Mouse (Mus musculus) midbrain, embryonic 14.5 days (tissue): ENCODE data around the gene B3gnt2. TPM values are rescaled to one million over a fixed set of nuclear protein-coding genes. Genes with fewer than 3 reads are reported as not detected.

Experiments
- ATAC-seq: fragments of 200-750 bp; cut with Nextera tagmentation; 2 replicates; pipeline ENCODE4 v1.8.0; 2017; ENCODE audit warnings: moderate number of reproducible peaks, moderate library complexity; ENCODE audit not compliant: low FRiP score, low TSS enrichment
- DNase-seq: peaks from one replicate; pipeline ENCODE4 v3.0.0-alpha.2; 2015
- H3K27ac ChIP-seq: fragments of 300-500 bp; sonication (generic); replicated peaks from 2 replicates; pipeline ENCODE4 v1.5.1; 2014; ENCODE audit warnings: mild to moderate bottlenecking, low read depth, low read length, moderate library complexity
- H3K27me3 ChIP-seq: fragments of 300-500 bp; sonication (generic); 2 replicates; pipeline ENCODE4 v1.6.1; 2014; ENCODE audit warnings: low read length, control low read depth, mixed read lengths; ENCODE audit not compliant: control insufficient read depth, insufficient read depth
- H3K36me3 ChIP-seq: fragments of 300-500 bp; sonication (generic); 2 replicates; pipeline ENCODE4 v1.6.1; 2014; ENCODE audit warnings: low read length, control low read depth; ENCODE audit not compliant: control insufficient read depth, insufficient read depth
- H3K4me1 ChIP-seq: fragments of 300-500 bp; sonication (generic); 2 replicates; pipeline ENCODE4 v1.6.1; 2014; ENCODE audit warnings: mild to moderate bottlenecking, antibody characterized with exemption, low read length, control low read depth; ENCODE audit not compliant: control insufficient read depth, insufficient read depth
- H3K4me2 ChIP-seq: fragments of 300-500 bp; sonication (generic); 2 replicates; pipeline ENCODE4 v1.6.1; 2014; ENCODE audit warnings: mild to moderate bottlenecking, low read length, moderate library complexity
- H3K4me3 ChIP-seq: fragments of 300-500 bp; sonication (generic); replicated peaks from 2 replicates; pipeline ENCODE4 v1.5.1; 2014; ENCODE audit warnings: low read depth, low read length
- H3K9ac ChIP-seq: fragments of 300-500 bp; sonication (generic); replicated peaks from 2 replicates; pipeline ENCODE4 v1.6.1; 2014; ENCODE audit warnings: mild to moderate bottlenecking, low read length, moderate library complexity
- H3K9me3 ChIP-seq: fragments of 300-500 bp; sonication (generic); 2 replicates; pipeline ENCODE4 v1.6.1; 2016; ENCODE audit warnings: low read length, control low read depth, mixed read lengths; ENCODE audit not compliant: control insufficient read depth
- WGBS: fragments of 180-500 bp; shearing (Covaris S2); extraction: QIAGEN DNeasy Blood & Tissue Kit; methylation state at CpG from one replicate; pipeline ENCODE4 v1.1.7; 2014; 5-methylcytosine and 5-hydroxymethylcytosine counted together
- polyA plus RNA-seq: library from polyadenylated mRNA; unstranded; fragments of >200 nt; fragmentation: Nextera tagmentation; extraction: Ambion mirVana; gene quantifications from 2 replicates; pipeline ENCODE4 v1.2.1, GENCODE M21; 2014

B3gnt2 gene
- polyA plus RNA-seq, 1 experiment from 2014 or later = 2.6 TPM

DNA sequence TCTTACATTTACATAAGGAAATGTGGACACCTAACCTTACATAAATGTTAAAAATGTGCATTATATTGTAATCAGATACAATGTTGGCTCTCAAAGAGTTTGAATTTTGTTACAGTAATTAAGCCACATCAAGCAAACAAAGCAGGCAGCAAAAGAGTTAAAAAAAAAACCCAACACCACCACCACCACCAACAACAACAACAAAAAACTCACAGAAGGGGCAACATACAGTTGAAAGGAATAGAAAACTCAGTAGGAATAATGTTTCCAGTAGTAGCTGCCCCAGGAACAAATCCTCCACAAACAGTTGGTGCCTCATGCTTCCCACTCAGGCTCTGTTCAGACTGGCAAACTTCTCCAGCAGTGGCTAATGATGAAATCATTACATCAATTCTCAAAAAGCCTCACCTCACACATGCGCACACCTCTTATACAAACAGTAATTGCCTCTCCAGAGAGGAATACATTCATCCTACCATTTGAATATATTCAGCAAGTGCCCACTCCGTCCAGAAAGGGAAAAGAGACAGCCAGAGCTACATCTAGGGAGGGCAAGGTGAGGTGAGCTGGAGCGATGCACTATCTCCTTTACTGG lies 4.3 kb downstream of the B3gnt2 start:
- Histone ChIP-seq H3K36me3 (no peaks in the 10 kb centered on the region), H3K9me3 (no peaks in the 10 kb centered on the region), H3K27ac (no peak overlapping the region), H3K4me1 (peaks cover 15% of the 10 kb centered on the region), H3K27me3 (peaks cover 52% of the 10 kb centered on the region), H3K9ac (no peak overlapping the region), H3K4me2 (no peak overlapping the region), H3K4me3 (no peak overlapping the region)
- DNase-seq (no peak), ATAC-seq (no peak)
- WGBS = 84% methylated on average over 3 of the region's 3 CpGs

DNA sequence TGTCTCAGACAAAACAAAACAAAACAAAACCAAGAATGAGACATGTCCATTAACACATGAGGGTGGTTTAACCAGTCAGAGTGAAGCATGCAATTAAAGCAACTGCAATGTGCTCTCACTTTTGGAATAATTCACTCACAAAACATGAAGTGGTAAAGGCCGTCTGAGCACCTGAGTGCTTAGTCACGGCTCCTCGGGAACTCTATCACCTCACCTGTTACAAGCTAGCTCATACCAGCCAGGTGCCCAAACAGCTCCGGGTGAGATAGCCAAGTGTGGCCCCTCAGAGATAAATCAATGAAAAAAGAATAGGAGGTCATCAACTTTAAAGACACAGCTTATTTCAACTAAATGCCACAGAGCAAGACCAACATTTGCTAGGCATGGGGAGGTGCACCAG lies 6.2 kb downstream of the B3gnt2 start:
- Histone ChIP-seq H3K4me1 (peaks cover 7% of the 10 kb centered on the region; the same call in 1 of the 2 replicates), H3K27ac (no peak overlapping the region), H3K4me2 (no peak overlapping the region), H3K4me3 (no peak overlapping the region), H3K9ac (no peak overlapping the region), H3K9me3 (no peaks in the 10 kb centered on the region), H3K36me3 (no peaks in the 10 kb centered on the region), H3K27me3 (peaks cover 33% of the 10 kb centered on the region)
- WGBS = 89% methylated on average over 4 of the region's 4 CpGs
- ATAC-seq (no peak), DNase-seq (no peak)

DNA sequence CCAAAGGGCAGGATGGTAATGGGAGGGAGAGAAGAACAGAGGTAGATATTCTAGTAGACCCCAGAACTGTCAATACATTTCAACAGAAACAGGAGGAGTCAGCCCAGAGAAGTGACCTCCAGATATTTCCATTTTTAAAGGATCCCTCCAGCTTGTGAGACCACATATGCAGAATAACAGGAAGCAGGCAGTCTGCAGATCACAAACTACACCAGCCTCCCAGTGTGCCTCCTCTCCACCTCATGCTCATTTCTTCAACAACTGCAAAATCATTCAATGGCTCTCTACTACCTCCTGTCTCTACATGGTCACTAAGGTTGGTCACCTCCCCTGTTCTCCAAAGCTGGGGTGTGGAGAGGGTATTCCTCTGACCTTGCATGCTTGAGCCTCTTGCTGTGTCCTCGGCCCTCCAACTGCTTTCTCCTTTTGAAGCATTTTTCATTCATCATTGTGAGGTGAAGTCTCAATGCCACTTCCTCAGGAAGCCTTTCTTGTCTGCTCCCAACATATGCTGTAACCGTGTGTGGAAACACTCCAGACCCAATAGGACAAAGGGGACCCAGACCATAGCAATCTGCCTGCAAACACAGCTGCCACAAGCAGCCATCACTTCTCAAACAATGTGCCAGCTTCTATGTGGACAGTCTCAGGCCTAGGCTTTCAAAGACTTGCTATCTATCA lies 7.1 kb downstream of the B3gnt2 start:
- no peak overlapping the region for H3K4me3 ChIP-seq
- WGBS = 55% methylated on average over 2 of the region's 2 CpGs
- H3K27ac ChIP-seq = no peak overlapping the region

DNA sequence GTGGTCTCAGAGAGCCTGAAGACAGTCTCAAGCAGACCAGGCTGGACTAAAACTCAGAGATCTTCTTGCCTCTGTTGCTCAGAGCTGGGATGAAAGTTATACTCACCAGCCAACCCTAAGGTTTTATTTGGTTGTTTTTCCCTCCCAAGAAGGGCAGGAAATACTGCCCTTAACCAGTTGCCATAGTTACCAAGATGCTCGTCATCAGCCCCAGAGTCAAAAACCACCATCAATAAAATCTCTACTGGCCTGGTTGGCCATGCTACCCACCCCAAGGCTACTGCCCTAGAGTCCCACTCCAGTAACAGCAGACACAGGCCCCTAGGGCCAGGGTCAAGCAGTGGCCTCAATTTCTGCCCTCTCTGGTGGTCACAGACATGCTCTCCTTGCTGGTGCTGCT lies 8.3 kb downstream of the B3gnt2 start:
- Histone ChIP-seq H3K27ac (no peak overlapping the region), H3K4me3 (no peak overlapping the region), H3K4me2 (no peak overlapping the region), H3K4me1 (no peaks in the 10 kb centered on the region), H3K9ac (no peak overlapping the region), H3K9me3 (no peaks in the 10 kb centered on the region), H3K36me3 (no peaks in the 10 kb centered on the region), H3K27me3 (peaks cover 13% of the 10 kb centered on the region)
- 83% methylated on average over 1 of the region's 1 CpGs for WGBS
- no peak for ATAC-seq
- DNase-seq = no peak

More for the DNA sequence above, 7.1 kb downstream of the B3gnt2 start:
- Histone ChIP-seq H3K9ac (no peak overlapping the region), H3K27me3 (peaks cover 24% of the 10 kb centered on the region), H3K4me1 (peaks cover 2% of the 10 kb centered on the region; the same call in 1 of the 2 replicates), H3K36me3 (no peaks in the 10 kb centered on the region), H3K4me2 (no peak overlapping the region), H3K9me3 (no peaks in the 10 kb centered on the region)
- ATAC-seq (no peak), DNase-seq (no peak)

DNA sequence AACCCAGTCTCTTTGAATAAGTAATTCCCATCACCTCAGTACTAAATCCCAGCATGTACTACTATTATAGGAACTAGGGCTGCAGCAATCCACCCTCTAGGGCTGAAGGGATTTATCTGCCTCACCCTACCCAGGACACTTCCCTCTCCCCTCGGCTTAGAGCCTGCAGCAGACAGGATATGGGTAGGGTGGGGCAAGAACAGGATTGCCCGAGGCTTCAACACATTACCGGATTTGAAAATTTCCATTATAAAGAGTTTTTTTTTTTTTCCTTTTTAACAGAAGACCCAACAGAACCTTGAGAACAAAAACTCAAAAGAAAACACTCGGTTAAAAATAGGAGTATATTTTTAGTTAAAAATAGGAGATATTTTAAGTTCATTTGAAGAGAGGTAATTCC lies 9.3 kb downstream of the B3gnt2 start:
- 39% methylated on average over 4 of the region's 4 CpGs for WGBS
- ATAC-seq (no peak), DNase-seq (no peak)
- H3K9me3 ChIP-seq = no peaks in the 10 kb centered on the region
- H3K4me2 ChIP-seq = no peak overlapping the region
- H3K27me3 ChIP-seq = peaks cover 2% of the 10 kb centered on the region; the same call in 1 of the 2 replicates
- H3K4me1 ChIP-seq = no peaks in the 10 kb centered on the region
- no peak overlapping the region for H3K27ac ChIP-seq
- H3K4me3 ChIP-seq = no peak overlapping the region
- no peaks in the 10 kb centered on the region for H3K36me3 ChIP-seq
- no peak overlapping the region for H3K9ac ChIP-seq

DNA sequence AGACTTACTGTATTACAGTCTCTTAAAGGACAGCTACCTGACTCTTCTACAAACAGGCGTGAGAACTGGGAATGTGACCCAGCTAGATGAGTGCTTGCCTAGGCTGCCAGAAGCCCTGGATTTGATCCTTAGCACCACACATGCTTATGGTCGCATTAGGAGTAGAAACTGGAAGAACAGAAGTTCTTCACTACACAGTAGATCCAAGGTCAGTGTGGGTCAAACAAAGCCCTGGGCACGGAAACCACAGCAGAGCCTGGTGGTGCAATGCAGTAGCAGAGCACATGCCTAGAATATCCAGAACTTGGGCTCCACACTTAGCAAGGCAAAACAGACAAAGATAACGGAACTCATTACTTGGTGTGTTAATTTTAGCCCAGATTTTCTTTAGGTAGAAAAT lies 10.7 kb downstream of the B3gnt2 start:
- no peak overlapping the region for H3K4me3 ChIP-seq
- DNase-seq (no peak), ATAC-seq (no peak)
- no peaks in the 10 kb centered on the region for H3K27me3 ChIP-seq
- H3K27ac ChIP-seq = no peak overlapping the region
- no peaks in the 10 kb centered on the region for H3K9me3 ChIP-seq
- no peak overlapping the region for H3K4me2 ChIP-seq
- H3K36me3 ChIP-seq = no peaks in the 10 kb centered on the region
- H3K9ac ChIP-seq = no peak overlapping the region
- WGBS = 92% methylated on average over 4 of the region's 4 CpGs
- H3K4me1 ChIP-seq = no peaks in the 10 kb centered on the region

DNA sequence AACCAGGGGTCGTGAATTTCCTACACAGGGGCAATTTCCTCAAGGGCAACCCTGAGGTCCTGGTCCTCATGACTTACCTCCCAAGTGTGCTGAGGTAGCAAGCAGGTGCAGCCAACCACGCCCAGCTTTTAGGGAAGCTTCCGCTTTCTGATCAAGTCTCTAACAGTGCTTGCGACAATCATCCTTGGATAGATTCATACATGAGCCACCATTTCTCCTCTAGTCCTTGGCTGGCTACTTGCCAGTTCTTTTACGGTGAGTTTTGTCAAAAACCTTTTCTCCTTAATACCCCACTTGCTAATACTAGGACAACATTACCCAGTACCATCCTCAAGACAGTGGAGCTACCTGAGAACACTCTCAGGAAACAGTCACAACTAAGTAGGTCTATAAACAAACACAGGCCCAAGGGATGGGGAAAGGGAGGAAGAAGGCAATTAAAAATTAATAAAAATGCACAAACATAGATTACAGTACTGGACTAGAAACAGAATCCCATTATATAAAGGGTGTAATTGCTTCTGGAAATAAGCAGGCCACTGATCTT lies 12.0 kb downstream of the B3gnt2 start:
- no peaks in the 10 kb centered on the region for H3K4me1 ChIP-seq
- no peaks in the 10 kb centered on the region for H3K27me3 ChIP-seq
- no peaks in the 10 kb centered on the region for H3K36me3 ChIP-seq
- no peak overlapping the region for H3K27ac ChIP-seq
- H3K4me3 ChIP-seq = no peak overlapping the region
- H3K9me3 ChIP-seq = no peaks in the 10 kb centered on the region
- H3K4me2 ChIP-seq = no peak overlapping the region
- ATAC-seq (no peak), DNase-seq (no peak)
- WGBS = 89% methylated on average over 5 of the region's 5 CpGs
- H3K9ac ChIP-seq = no peak overlapping the region

DNA sequence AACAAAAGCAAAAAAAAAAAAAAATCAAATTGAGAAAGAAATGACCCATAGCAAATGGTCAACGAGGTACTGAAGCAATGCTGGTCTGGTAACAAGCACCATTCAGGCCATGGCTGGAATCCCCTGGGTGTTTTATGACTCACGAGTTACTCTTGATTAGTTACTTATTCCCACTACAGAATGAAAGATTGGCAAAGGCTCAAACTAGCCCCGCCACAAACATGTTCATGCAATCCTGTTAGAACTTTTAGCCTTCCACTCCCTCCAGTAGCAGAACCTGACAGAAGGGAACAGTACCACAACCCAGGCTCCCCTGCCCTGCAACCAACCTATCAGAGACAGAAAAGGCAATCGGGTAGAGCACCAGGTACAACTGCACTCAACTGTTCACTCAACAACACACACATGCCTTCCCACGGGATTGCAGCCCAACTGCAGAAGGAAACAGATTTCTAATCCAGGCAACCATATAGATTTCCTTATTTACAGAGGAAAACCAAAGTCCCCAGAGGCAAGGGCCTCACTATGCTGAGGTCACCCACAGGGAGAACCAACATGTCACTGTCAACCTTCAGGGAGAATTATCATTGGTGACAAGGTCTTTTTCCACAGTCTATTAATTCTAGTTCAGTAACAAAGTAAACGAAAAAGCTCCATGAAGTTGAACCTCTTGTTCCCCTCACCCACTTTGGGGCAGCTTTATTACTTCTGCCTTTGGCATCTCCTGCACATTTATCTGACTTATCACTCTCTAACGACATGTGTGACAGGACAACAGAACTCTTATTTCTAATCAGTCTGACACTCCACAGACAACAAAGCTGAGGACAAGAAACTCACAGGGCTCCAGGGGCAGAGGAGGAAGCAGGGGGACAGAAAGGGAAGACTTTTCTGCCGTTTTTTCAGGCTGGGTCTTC lies 12.8 kb downstream of the B3gnt2 start:
- 76% methylated on average over 8 of the region's 8 CpGs for WGBS
- no peak for ATAC-seq
- no peak overlapping the region for H3K4me2 ChIP-seq
- no peaks in the 10 kb centered on the region for H3K36me3 ChIP-seq
- H3K4me1 ChIP-seq = no peaks in the 10 kb centered on the region
- H3K9me3 ChIP-seq = no peaks in the 10 kb centered on the region
- no peak overlapping the region for H3K9ac ChIP-seq
- H3K27ac ChIP-seq = no peak overlapping the region
- no peak overlapping the region for H3K4me3 ChIP-seq
- no peaks in the 10 kb centered on the region for H3K27me3 ChIP-seq
- no peak for DNase-seq
